Mouse (Mus musculus) 3134 (cell line): ENCODE data around the gene Arl10.
A peak's percentile ranks its signal among the peaks of the same experiment; 100 is the strongest.
"Not testable (repeated sequence)": the region's sequence is repeated elsewhere in the genome, so short reads cannot be mapped to it uniquely, and the experiment has no call there.

Source experiments
- DNase-seq: peaks from one replicate; pipeline ENCODE4 v3.0.0-alpha.2; 2011; ENCODE audit warnings: low spot score; ENCODE audit not compliant: insufficient read length; ENCODE audit errors: extremely low read depth

The Arl10 gene

GRCm38 (mm10) chr13:54610972-54611754 lies 36.3 kb downstream of the Arl10 start, which contains the start of gene Cltb:
TSS of gene Cltb (minus strand) at chr13:54611344.
- DNase-seq: peak; percentile 83

GRCm38 (mm10) chr13:54613141-54613540 lies 38.3 kb downstream of the Arl10 start:
- not testable (repeated sequence) for DNase-seq

DNA sequence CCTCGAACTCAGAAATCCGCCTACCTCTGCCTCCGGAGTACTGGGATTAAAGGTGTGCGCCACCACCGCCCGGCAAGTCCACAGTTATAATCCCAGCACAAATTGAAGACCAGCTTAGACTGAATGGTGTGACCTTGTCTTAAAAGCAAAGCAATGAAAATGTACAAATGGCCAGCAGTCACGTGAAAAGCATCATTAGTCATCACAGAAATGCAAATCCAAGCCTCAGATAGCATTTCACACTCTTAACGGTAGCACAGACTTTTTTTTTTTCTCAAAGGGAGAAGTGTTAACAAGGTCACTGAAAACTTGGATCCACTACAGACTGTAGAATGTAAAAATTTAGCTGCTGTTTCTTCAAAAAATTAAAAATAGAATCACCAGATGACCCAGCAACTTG lies 41.5 kb downstream of the Arl10 start:
- no peak for DNase-seq

DNA sequence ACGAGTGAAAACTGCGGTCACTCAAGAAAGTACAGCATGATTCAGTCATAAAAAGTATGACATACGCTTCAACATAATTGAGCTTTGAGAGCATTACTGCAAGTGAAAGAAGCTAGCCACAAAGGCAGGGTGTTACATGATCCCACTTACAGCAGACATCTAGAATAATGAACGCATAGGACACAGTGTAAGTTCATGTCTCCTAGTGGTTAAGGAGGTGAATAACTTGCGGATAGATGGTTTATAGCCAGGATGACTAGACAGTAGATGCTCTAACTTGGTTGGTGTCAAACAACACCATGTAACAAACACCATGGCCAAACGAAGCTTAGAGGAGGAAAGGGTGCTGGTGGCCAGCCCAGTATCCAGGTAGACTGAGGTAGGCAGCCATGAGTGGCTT lies 42.2 kb downstream of the Arl10 start:
- no peak for DNase-seq

- peak; percentile 92 for DNase-seq
Observed at GRCm38 (mm10) chr13:54621155-54621932, 46.5 kb downstream of the Arl10 start, which contains the start of gene Faf2. TSS of gene Faf2 (plus strand) at chr13:54621784.

GRCm38 (mm10) chr13:54621960-54622521 lies 47.2 kb downstream of the Arl10 start:
- no peak for DNase-seq

GRCm38 (mm10) chr13:54629128-54629527 lies 54.3 kb downstream of the Arl10 start:
- DNase-seq: peak; percentile 41
